In genomic region chr4:77317060-77317680, GRCm38 (mm10) we compare ENCODE assay signal across 18 mouse cellular contexts.
DNase-seq lines count a peak whose midpoint lies in the region; ATAC-seq and TF ChIP-seq lines count a peak whose summit lies in the region.
"Had no signal": no experiment of that assay in that cellular context is flagged by ENCODE, and none has a peak within 500 bp of the region (broad histone marks: within the 10 kb centered on the region; RNA-seq: fewer than 3 reads in every experiment).

No protein-coding gene starts in this region.

- H3K4me2 ChIP-seq in forebrain, embryonic 13.5 days, result no peak overlapping the region
- no peak overlapping the region for H3K4me2 ChIP-seq in forebrain, embryonic 12.5 days
- no peak overlapping the region for H3K4me2 ChIP-seq in forebrain, postnatal 0 days (ENCODE audit: low read depth)
- no peak overlapping the region for H3K4me2 ChIP-seq in midbrain, embryonic 12.5 days (replicated peaks)
- H3K4me2 ChIP-seq: heart, embryonic 15.5 days; kidney, embryonic 15.5 days; limb, embryonic 15.5 days had no signal

- H3K27ac ChIP-seq in forebrain, embryonic 13.5 days, result no peak overlapping the region
- H3K27ac ChIP-seq in forebrain, embryonic 12.5 days, result no peak overlapping the region
- no peak overlapping the region for H3K27ac ChIP-seq in forebrain, postnatal 0 days (ENCODE audit: low read depth, low read length)
- no peak overlapping the region for H3K27ac ChIP-seq in midbrain, embryonic 12.5 days (replicated peaks)
- H3K27ac ChIP-seq: heart, embryonic 15.5 days; kidney, embryonic 15.5 days; layer of hippocampus, adult 2 months; limb, embryonic 15.5 days had no signal

- H3K9ac ChIP-seq in forebrain, embryonic 13.5 days, result no peak overlapping the region
- H3K9ac ChIP-seq in forebrain, embryonic 12.5 days, result no peak overlapping the region
- no peak overlapping the region for H3K9ac ChIP-seq in forebrain, postnatal 0 days
- no peak overlapping the region for H3K9ac ChIP-seq in midbrain, embryonic 12.5 days (replicated peaks)
- H3K9ac ChIP-seq: heart, embryonic 15.5 days; kidney, embryonic 15.5 days; limb, embryonic 15.5 days; liver, postnatal 0 days had no signal

- no peak for TF ChIP-seq CTCF in forebrain, postnatal 0 days (IDR thresholded peaks at IDR 0.05; ENCODE audit: low read depth)

- ATAC-seq in forebrain, embryonic 13.5 days, result peak; percentile 55
- no peak for ATAC-seq in forebrain, embryonic 12.5 days (ENCODE audit: low FRiP score)
- ATAC-seq in forebrain, postnatal 0 days, result no peak
- ATAC-seq in midbrain, embryonic 12.5 days (ENCODE audit: low FRiP score, low read depth), result 0 out of 2 replicates have a peak, but pooled peaks have one; percentile 58
- ATAC-seq in erythroblast, adult 5-6 weeks (replicated peaks; ENCODE audit: low FRiP score, poor library complexity, severe bottlenecking), result no peak
- ATAC-seq: liver, postnatal 0 days; Patski had no signal

- H3K36me3 ChIP-seq in forebrain, embryonic 13.5 days (ENCODE audit: poor library complexity, severe bottlenecking), result no peaks in the 10 kb centered on the region
- no peaks in the 10 kb centered on the region for H3K36me3 ChIP-seq in forebrain, embryonic 12.5 days (replicated peaks)
- H3K36me3 ChIP-seq in forebrain, postnatal 0 days (ENCODE audit: insufficient read depth), result no peaks in the 10 kb centered on the region
- H3K36me3 ChIP-seq in midbrain, embryonic 12.5 days, result no peaks in the 10 kb centered on the region
- H3K36me3 ChIP-seq: heart, embryonic 15.5 days; kidney, embryonic 15.5 days; limb, embryonic 15.5 days had no signal

- H3K4me3 ChIP-seq in forebrain, embryonic 13.5 days, result no peak overlapping the region
- H3K4me3 ChIP-seq in forebrain, embryonic 12.5 days (replicated peaks), result no peak overlapping the region
- no peak overlapping the region for H3K4me3 ChIP-seq in forebrain, postnatal 0 days (ENCODE audit: low read depth, low read length)
- no peak overlapping the region for H3K4me3 ChIP-seq in midbrain, embryonic 12.5 days
- H3K4me3 ChIP-seq: heart, embryonic 15.5 days; kidney, embryonic 15.5 days; layer of hippocampus, adult 2 months; limb, embryonic 15.5 days had no signal

- no peaks in the 10 kb centered on the region for H3K9me3 ChIP-seq in forebrain, embryonic 13.5 days (replicated peaks)
- H3K9me3 ChIP-seq in forebrain, embryonic 12.5 days, result no peaks in the 10 kb centered on the region
- H3K9me3 ChIP-seq in forebrain, postnatal 0 days (ENCODE audit: low read length), result no peaks in the 10 kb centered on the region
- no peaks in the 10 kb centered on the region for H3K9me3 ChIP-seq in midbrain, embryonic 12.5 days
- H3K9me3 ChIP-seq: heart, embryonic 15.5 days; kidney, embryonic 15.5 days; limb, embryonic 15.5 days had no signal

- peaks cover 11% of the 10 kb centered on the region for H3K4me1 ChIP-seq in forebrain, embryonic 13.5 days
- peaks cover 9% of the 10 kb centered on the region for H3K4me1 ChIP-seq in forebrain, embryonic 12.5 days
- H3K4me1 ChIP-seq in forebrain, postnatal 0 days (ENCODE audit: insufficient read depth), result no peaks in the 10 kb centered on the region
- H3K4me1 ChIP-seq in midbrain, embryonic 12.5 days, result 0 out of 2 replicates have a peak, but pooled peaks cover 5% of the 10 kb centered on the region
- H3K4me1 ChIP-seq: heart, embryonic 15.5 days; kidney, embryonic 15.5 days; limb, embryonic 15.5 days had no signal

- 41% methylated on average over 10 of the region's 10 CpGs for whole genome bisulfite sequencing in forebrain, embryonic 13.5 days
- WGBS in forebrain, embryonic 12.5 days, result 52% methylated on average over 10 of the region's 10 CpGs
- 18% methylated on average over 10 of the region's 10 CpGs for WGBS in forebrain, postnatal 0 days
- 53% methylated on average over 10 of the region's 10 CpGs for WGBS in midbrain, embryonic 12.5 days

- peak; percentile 32 for DNase-seq in forebrain, postnatal 0 days
- DNase-seq in retina, embryonic 14.5 days (ENCODE audit: low spot score), result peak; percentile 17
- no peak for DNase-seq in left cerebral cortex, adult 11 months (ENCODE audit: low spot score)
- no peak for DNase-seq in lung, postnatal 14 days
- DNase-seq: cerebellum, adult 8-10 months; liver, postnatal 0 days; lung, postnatal 36 days; right cerebral cortex, postnatal 25 days; thymus, postnatal 4 days had no signal

- H3K27me3 ChIP-seq in forebrain, embryonic 13.5 days, result no peaks in the 10 kb centered on the region
- H3K27me3 ChIP-seq in forebrain, embryonic 12.5 days, result no peaks in the 10 kb centered on the region
- no peaks in the 10 kb centered on the region for H3K27me3 ChIP-seq in forebrain, postnatal 0 days (ENCODE audit: insufficient read depth, low read length)
- no peaks in the 10 kb centered on the region for H3K27me3 ChIP-seq in midbrain, embryonic 12.5 days
- H3K27me3 ChIP-seq: heart, embryonic 15.5 days; kidney, embryonic 15.5 days; limb, embryonic 15.5 days; Patski had no signal

Comparison
In these comparisons a context has a peak if more than half of its experiments do, and no peak if none do; other contexts are left out.
1. ATAC-seq: peak in forebrain, embryonic 13.5 days (single experiment) and midbrain, embryonic 12.5 days (single experiment); none in forebrain, embryonic 12.5 days (single experiment), forebrain, postnatal 0 days (single experiment) and erythroblast, adult 5-6 weeks (single experiment).
2. DNase-seq: peak in forebrain, postnatal 0 days (single experiment) and retina, embryonic 14.5 days (single experiment); none in left cerebral cortex, adult 11 months (single experiment) and lung, postnatal 14 days (single experiment).